Mouse (Mus musculus) T-helper 2 cell (primary cell): Measurements from ENCODE around the gene Tmem243.

ENCODE experiments used
- in situ Hi-C: fragments of 300-600 bp; cut with MboI, MseI; formaldehyde crosslinking; loops from one replicate; pipeline ENCODE4 v1.15.1; 2025; ENCODE audit warnings: high pct_unique_total_duplicates

Gene Tmem243

GRCm38 (mm10) chr5:9100207-9100848 lies at the start of gene Tmem243:
Gene Tmem243, plus strand, starts transcription at chr5:9100668.
- in situ Hi-C loops: no loop called here

GRCm38 (mm10) chr5:9056020-9056660 lies 44.3 kb upstream of the Tmem243 start:
- in situ Hi-C loops: no loop called here

- in situ Hi-C loops: no loop called here
Measured at GRCm38 (mm10) chr5:9057277-9057879, 43.1 kb upstream of the Tmem243 start.

GRCm38 (mm10) chr5:9059303-9060023 lies 41.0 kb upstream of the Tmem243 start:
- in situ Hi-C loops: no loop called here

GRCm38 (mm10) chr5:9060228-9060627 lies 40.2 kb upstream of the Tmem243 start:
- in situ Hi-C loops: no loop called here

GRCm38 (mm10) chr5:9064217-9064616 lies 36.3 kb upstream of the Tmem243 start:
- in situ Hi-C loops: no loop called here

GRCm38 (mm10) chr5:9068886-9069285 lies 31.6 kb upstream of the Tmem243 start:
- in situ Hi-C loops: loop anchor here (5.0 kb wide), 1 partner anchor 43 kb away; no protein-coding TSS in a partner anchor

- in situ Hi-C loops: loop anchor here (5.0 kb wide), 1 partner anchor 43 kb away; no protein-coding TSS in a partner anchor
Measured at GRCm38 (mm10) chr5:9069599-9070209, 30.8 kb upstream of the Tmem243 start.

- in situ Hi-C loops: no loop called here
Measured at GRCm38 (mm10) chr5:9071360-9071759, 29.1 kb upstream of the Tmem243 start.

GRCm38 (mm10) chr5:9073177-9073854 lies 27.2 kb upstream of the Tmem243 start:
- in situ Hi-C loops: no loop called here

- in situ Hi-C loops: no loop called here
Measured at GRCm38 (mm10) chr5:9079773-9080501, 20.5 kb upstream of the Tmem243 start.

GRCm38 (mm10) chr5:9086924-9087719 lies 13.3 kb upstream of the Tmem243 start:
- in situ Hi-C loops: no loop called here

- in situ Hi-C loops: no loop called here
Measured at GRCm38 (mm10) chr5:9090493-9091106, 9.9 kb upstream of the Tmem243 start.

- in situ Hi-C loops: no loop called here
Measured at GRCm38 (mm10) chr5:9092716-9093115, 7.8 kb upstream of the Tmem243 start.

- in situ Hi-C loops: no loop called here
Measured at GRCm38 (mm10) chr5:9093490-9093889, 7.0 kb upstream of the Tmem243 start.

- in situ Hi-C loops: no loop called here
Measured at GRCm38 (mm10) chr5:9100849-9101801, 657 bp downstream of the Tmem243 start.

GRCm38 (mm10) chr5:9102696-9103095 lies 2.2 kb downstream of the Tmem243 start:
- in situ Hi-C loops: no loop called here

- in situ Hi-C loops: no loop called here
Measured at GRCm38 (mm10) chr5:9103958-9104357, 3.5 kb downstream of the Tmem243 start.
